Mouse (Mus musculus) myocyte (in vitro differentiated cells): ENCODE data around the gene Mns1. TPM values are rescaled to one million over a fixed set of nuclear protein-coding genes. Genes with fewer than 3 reads are reported as not detected.
A peak's percentile ranks its signal among the peaks of the same experiment; 100 is the strongest.

Source experiments
- H3K27me3 ChIP-seq: one replicate; pipeline ENCODE4 v1.6.1; 2011; ENCODE audit not compliant: control insufficient read depth, insufficient read depth, insufficient read length
- H3K36me3 ChIP-seq: one replicate; pipeline ENCODE4 v1.6.1; 2011; ENCODE audit not compliant: control insufficient read depth, insufficient read depth
- H3K4me2 ChIP-seq: one replicate; pipeline ENCODE4 v1.6.1; 2011; ENCODE audit warnings: low read depth, control low read depth
- H3K4me3 ChIP-seq: one replicate; pipeline ENCODE4 v1.5.1; 2011; ENCODE audit warnings: mild to moderate bottlenecking, control low read depth, moderate library complexity
- H3K79me2 ChIP-seq: one replicate; pipeline ENCODE4 v1.6.1; 2011; ENCODE audit not compliant: control insufficient read depth, insufficient read depth
- H3ac ChIP-seq: one replicate; pipeline ENCODE4 v1.6.1; 2011; ENCODE audit not compliant: control insufficient read depth, insufficient read length
- CEBPB ChIP-seq: IDR thresholded peaks from 2 replicates; pipeline ENCODE4 v1.6.1; 2011; ENCODE audit warnings: mild to moderate bottlenecking, moderate library complexity; ENCODE audit not compliant: poor library complexity, insufficient read depth, severe bottlenecking
- E2F4 ChIP-seq: IDR thresholded peaks from one replicate; pipeline ENCODE4 v1.6.1; 2011; ENCODE audit warnings: mild to moderate bottlenecking, control low read depth, moderate library complexity; ENCODE audit not compliant: insufficient read depth
- MAX ChIP-seq: IDR thresholded peaks from one replicate; pipeline ENCODE4 v1.6.1; 2011; ENCODE audit warnings: low read depth, mild to moderate bottlenecking, control low read depth
- MYOD1 ChIP-seq, 3 experiments: IDR thresholded peaks; one replicate each; pipeline ENCODE4 v1.6.1; 2011; ENCODE audit warnings: control low read depth in 2 of 3, low read depth in 2 of 3, mild to moderate bottlenecking in 2 of 3, moderate library complexity in 1 of 3; ENCODE audit not compliant: insufficient read length in 2 of 3, control insufficient read depth in 1 of 3
- MYOG ChIP-seq, 3 experiments: IDR thresholded peaks; one replicate each; pipeline ENCODE4 v1.6.1; 2011; ENCODE audit warnings: control low read depth in 2 of 3, low read depth in 2 of 3, mild to moderate bottlenecking in 2 of 3; ENCODE audit not compliant: insufficient read length in 2 of 3, control insufficient read depth in 1 of 3, insufficient read depth in 1 of 3
- POLR2A ChIP-seq: IDR thresholded peaks from one replicate; pipeline ENCODE4 v1.6.1; 2011; ENCODE audit warnings: low read depth, mild to moderate bottlenecking, control low read depth, moderate library complexity; ENCODE audit not compliant: insufficient read length
- POLR2AphosphoS2 ChIP-seq: IDR thresholded peaks from one replicate; pipeline ENCODE4 v1.6.1; 2011; ENCODE audit warnings: low read depth, control low read depth; ENCODE audit not compliant: insufficient read length
- REST ChIP-seq: IDR thresholded peaks from one replicate; pipeline ENCODE4 v1.6.1; 2011; ENCODE audit warnings: mild to moderate bottlenecking, control low read depth, moderate library complexity; ENCODE audit not compliant: insufficient read depth, insufficient read length
- SRF ChIP-seq: IDR thresholded peaks from one replicate; pipeline ENCODE4 v1.6.1; 2011; ENCODE audit warnings: low read depth; ENCODE audit not compliant: control insufficient read depth, insufficient read length
- TCF12 ChIP-seq: IDR thresholded peaks from one replicate; pipeline ENCODE4 v1.6.1; 2011; ENCODE audit warnings: mild to moderate bottlenecking, control low read depth; ENCODE audit not compliant: poor library complexity, insufficient read depth, severe bottlenecking
- TCF3 ChIP-seq: IDR thresholded peaks from one replicate; pipeline ENCODE4 v1.6.1; 2011; ENCODE audit warnings: low read depth, control low read depth; ENCODE audit not compliant: insufficient read length
- USF1 ChIP-seq: IDR thresholded peaks from one replicate; pipeline ENCODE4 v1.6.1; 2011; ENCODE audit warnings: low read depth, mild to moderate bottlenecking, control low read depth, moderate library complexity
- polyA plus RNA-seq: library from polyadenylated mRNA; unstranded; fragments of >200 nt; fragmentation: generic; extraction: Trizol; gene quantifications from one replicate; pipeline ENCODE4 v1.2.1, GENCODE M21; 2012; ENCODE audit warnings: missing spikeins

Gene Mns1
- polyA plus RNA-seq, 1 experiment = 0.62 TPM

- Histone ChIP-seq H3K79me2 (no peaks in the 10 kb centered on the region), H3K27me3 (no peaks in the 10 kb centered on the region), H3K4me3 (no peak overlapping the region), H3K36me3 (no peaks in the 10 kb centered on the region), H3ac (no peak overlapping the region), H3K4me2 (no peak overlapping the region)
- no peak for TF ChIP-seq MYOD1 (IDR thresholded peaks at IDR 0.05; ENCODE audit: control insufficient read depth in 1 of 3, insufficient read length in 2 of 3, low read depth in 2 of 3)
- no peak for TF ChIP-seq TCF12
- no peak for TF ChIP-seq REST
- no peak for TF ChIP-seq CEBPB
- TF ChIP-seq POLR2AphosphoS2 = no peak
- no peak for TF ChIP-seq MYOG (IDR thresholded peaks at IDR 0.05; ENCODE audit: control insufficient read depth in 1 of 3, insufficient read depth in 1 of 3, insufficient read length in 2 of 3, low read depth in 2 of 3)
- no peak for TF ChIP-seq SRF
- TF ChIP-seq USF1 = no peak
- no peak for TF ChIP-seq POLR2A
- TF ChIP-seq TCF3 = no peak
- no peak for TF ChIP-seq MAX
- no peak for TF ChIP-seq E2F4
Measured at GRCm38 (mm10) chr9:72404446-72404845, 33.4 kb upstream of the Mns1 start.

GRCm38 (mm10) chr9:72404934-72405333 is 32.9 kb upstream of the Mns1 start:
- no peak for TF ChIP-seq REST
- TF ChIP-seq MYOD1 (IDR thresholded peaks at IDR 0.05; ENCODE audit: control insufficient read depth in 1 of 3, insufficient read length in 2 of 3, low read depth in 2 of 3) = no peak
- TF ChIP-seq CEBPB = no peak
- no peak for TF ChIP-seq TCF3
- no peak for TF ChIP-seq MAX
- TF ChIP-seq MYOG (IDR thresholded peaks at IDR 0.05; ENCODE audit: control insufficient read depth in 1 of 3, insufficient read depth in 1 of 3, insufficient read length in 2 of 3, low read depth in 2 of 3) = no peak
- TF ChIP-seq SRF = no peak
- no peak for TF ChIP-seq E2F4
- TF ChIP-seq TCF12 = no peak
- TF ChIP-seq POLR2A = no peak
- TF ChIP-seq USF1 = no peak
- TF ChIP-seq POLR2AphosphoS2 = no peak
- Histone ChIP-seq H3K4me3 (no peak overlapping the region), H3K4me2 (no peak overlapping the region), H3ac (no peak overlapping the region), H3K79me2 (no peaks in the 10 kb centered on the region), H3K27me3 (no peaks in the 10 kb centered on the region), H3K36me3 (no peaks in the 10 kb centered on the region)

DNA sequence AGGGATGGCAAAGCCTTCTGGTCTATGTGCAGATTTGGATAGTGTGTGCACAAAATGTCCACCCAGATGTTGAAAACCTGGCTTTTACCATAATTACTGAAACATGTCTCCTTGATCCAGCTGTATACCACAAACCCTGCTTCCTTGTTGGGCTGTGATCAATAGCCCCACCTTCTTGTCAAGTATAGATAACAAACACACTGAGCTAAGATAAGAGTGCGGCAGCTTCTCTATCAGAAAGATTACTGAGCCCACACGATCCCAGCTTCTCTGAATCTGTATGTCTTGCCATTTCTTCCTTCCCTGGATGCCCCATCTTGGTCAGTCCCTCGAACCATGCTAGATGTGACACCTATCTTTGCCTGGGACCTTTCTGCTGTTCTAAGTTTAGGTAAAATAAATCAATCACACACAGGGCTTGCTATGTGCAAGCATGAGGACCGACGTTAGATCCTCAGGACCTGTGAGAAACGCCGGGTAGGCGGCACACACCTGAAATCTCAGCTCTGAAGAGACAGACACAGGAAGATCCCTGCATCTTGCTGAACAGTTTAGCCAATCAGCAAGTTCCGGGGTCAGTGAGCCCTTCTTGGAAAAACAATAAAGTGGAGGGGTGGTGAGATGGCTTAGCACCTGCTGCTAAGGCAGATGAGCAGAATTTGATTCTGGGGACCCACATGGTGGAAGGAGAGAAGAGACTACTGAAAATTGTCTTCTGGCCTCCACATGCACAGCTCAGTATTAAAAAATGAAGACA is 31.8 kb upstream of the Mns1 start:
- Histone ChIP-seq H3K79me2 (no peaks in the 10 kb centered on the region), H3K27me3 (no peaks in the 10 kb centered on the region), H3K4me2 (no peak overlapping the region), H3K36me3 (no peaks in the 10 kb centered on the region), H3ac (no peak overlapping the region), H3K4me3 (no peak overlapping the region)
- TF ChIP-seq TCF3 (no peak), SRF (no peak), MAX (no peak), MYOG (IDR thresholded peaks at IDR 0.05; ENCODE audit: control insufficient read depth in 1 of 3, insufficient read depth in 1 of 3, insufficient read length in 2 of 3, low read depth in 2 of 3) (no peak), TCF12 (no peak), USF1 (no peak), E2F4 (no peak), POLR2AphosphoS2 (no peak), POLR2A (no peak), MYOD1 (IDR thresholded peaks at IDR 0.05; ENCODE audit: control insufficient read depth in 1 of 3, insufficient read length in 2 of 3, low read depth in 2 of 3) (no peak), REST (no peak), CEBPB (no peak)

- peak overlapping the region; percentile 89 for H3K4me2 ChIP-seq
- H3ac ChIP-seq = no peak overlapping the region
- no peaks in the 10 kb centered on the region for H3K27me3 ChIP-seq
- TF ChIP-seq TCF12 (no peak), USF1 (no peak), REST (no peak), E2F4 (no peak), MAX (no peak), POLR2A (no peak), MYOG (IDR thresholded peaks at IDR 0.05; ENCODE audit: control insufficient read depth in 1 of 3, insufficient read depth in 1 of 3, insufficient read length in 2 of 3, low read depth in 2 of 3) (no peak), CEBPB (no peak), SRF (no peak), TCF3 (no peak), MYOD1 (IDR thresholded peaks at IDR 0.05; ENCODE audit: control insufficient read depth in 1 of 3, insufficient read length in 2 of 3, low read depth in 2 of 3) (no peak), POLR2AphosphoS2 (no peak)
- H3K79me2 ChIP-seq = no peaks in the 10 kb centered on the region
- peak overlapping the region; percentile 10 for H3K4me3 ChIP-seq
- H3K36me3 ChIP-seq = no peaks in the 10 kb centered on the region
Measured at GRCm38 (mm10) chr9:72408131-72408586, 29.7 kb upstream of the Mns1 start.
